Mouse (Mus musculus): ENCODE measurements around the gene Spata31d1a. TPM values are rescaled to one million over a fixed set of nuclear protein-coding genes. Genes with fewer than 3 reads are reported as not detected.
"Not testable (repeated sequence)": the region's sequence is repeated elsewhere in the genome, so short reads cannot be mapped to it uniquely, and the experiment has no call there.

Spata31d1a gene
- polyA plus RNA-seq, 1 experiment: 0.08 TPM

DNA sequence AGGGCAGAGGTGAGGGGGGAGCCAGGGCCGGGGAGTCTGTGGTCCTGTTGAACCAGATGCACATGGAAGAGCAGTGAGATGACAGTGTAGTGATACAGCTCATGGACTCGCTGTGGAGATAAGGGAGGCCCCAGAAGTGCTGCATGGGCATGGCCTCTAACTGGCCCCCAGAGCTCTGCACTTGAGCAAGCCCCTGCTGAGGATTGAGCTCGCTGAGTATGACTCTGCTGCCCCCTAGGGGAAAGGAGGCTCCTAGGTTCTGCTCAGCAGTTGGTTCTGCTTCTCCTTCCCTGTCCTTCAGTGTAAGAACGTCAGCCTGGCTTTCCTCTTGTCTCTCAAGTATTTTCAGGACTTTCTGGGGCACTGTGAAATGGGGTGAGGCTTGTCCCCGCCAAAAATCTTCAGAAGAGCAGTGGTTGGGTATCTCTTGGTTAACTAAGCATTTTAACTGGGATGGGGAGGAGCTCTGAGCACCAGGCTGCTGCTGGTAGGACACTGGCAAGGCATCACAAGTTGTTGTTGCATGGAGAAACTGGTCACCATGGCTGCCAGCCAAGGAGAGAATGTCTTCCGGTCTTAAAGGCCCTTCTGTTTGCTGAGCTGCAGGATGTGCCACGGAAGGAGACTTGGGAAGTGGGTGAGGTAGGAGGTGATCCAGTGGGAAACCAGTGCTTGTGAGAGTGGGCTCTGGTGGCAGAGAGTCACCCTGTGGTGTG lies 18.4 kb upstream of the Spata31d1a start:
- Histone ChIP-seq H3K36me3 (ENCODE audit: control insufficient read depth, insufficient read depth, low read length) (no peaks in the 10 kb centered on the region), H3K27me3 (ENCODE audit: control insufficient read depth, insufficient read depth, low read length) (no peaks in the 10 kb centered on the region), H3K27ac (ENCODE audit: control insufficient read depth, insufficient read depth, low read length) (no peak overlapping the region), H3K4me1 (replicated peaks; ENCODE audit: control insufficient read depth, insufficient read depth, low read length) (no peaks in the 10 kb centered on the region), H3K4me3 (ENCODE audit: control insufficient read depth, insufficient read depth, low read length) (no peak overlapping the region)
- TF ChIP-seq POLR2A (IDR thresholded peaks at IDR 0.05; ENCODE audit: control insufficient read depth, extremely low read depth, insufficient read depth, low read length, poor library complexity) (no peak), CTCF (IDR thresholded peaks at IDR 0.05; ENCODE audit: borderline replicate concordance, control insufficient read depth, extremely low read depth, insufficient read depth, low read length, poor library complexity) (peak; percentile 68; the same call in 1 of the 2 replicates)
- 28% methylated on average over 7 of the region's 7 CpGs for WGBS
- peak; percentile 77 for DNase-seq

DNA sequence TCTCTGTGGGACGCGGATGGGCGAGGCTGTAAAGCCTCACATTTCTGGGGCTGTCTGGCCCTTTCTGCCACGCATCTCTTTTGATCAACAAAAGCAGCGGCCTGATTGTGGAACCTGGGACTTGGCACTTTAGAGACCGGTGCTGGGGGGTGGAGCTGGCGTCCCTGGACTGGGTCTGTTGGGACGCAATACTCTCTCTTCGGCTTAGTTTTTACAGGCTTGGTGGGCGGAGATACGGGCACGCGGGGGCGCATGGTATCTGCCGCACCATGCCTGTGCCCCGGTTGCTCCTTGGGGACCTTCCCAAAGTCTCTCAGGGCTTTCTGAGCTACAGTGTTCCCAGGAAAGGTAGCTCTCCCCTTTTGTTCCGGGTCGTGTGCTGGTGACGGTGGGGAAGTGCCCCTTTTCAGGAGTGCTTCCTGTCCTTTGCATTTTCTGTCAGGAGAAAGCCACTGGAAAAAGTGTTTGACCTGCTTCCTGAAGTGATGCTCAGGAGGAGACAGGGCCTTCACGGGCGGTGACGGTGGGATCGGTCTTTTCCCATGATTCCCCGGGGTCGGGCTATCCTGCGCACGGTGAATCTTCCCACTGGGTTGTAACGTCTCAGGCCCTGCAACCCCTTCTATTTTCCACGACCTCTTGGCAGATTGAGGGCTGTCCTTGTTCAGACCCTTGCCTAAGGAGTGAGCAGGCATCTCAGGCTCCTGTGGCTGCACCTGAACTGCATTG lies 16.2 kb upstream of the Spata31d1a start:
- H3K27me3 ChIP-seq (ENCODE audit: control insufficient read depth, insufficient read depth, low read length): no peaks in the 10 kb centered on the region
- no peak overlapping the region for H3K27ac ChIP-seq (ENCODE audit: control insufficient read depth, insufficient read depth, low read length)
- H3K36me3 ChIP-seq (ENCODE audit: control insufficient read depth, insufficient read depth, low read length): no peaks in the 10 kb centered on the region
- H3K4me1 ChIP-seq (replicated peaks; ENCODE audit: control insufficient read depth, insufficient read depth, low read length): no peaks in the 10 kb centered on the region
- TF ChIP-seq CTCF (IDR thresholded peaks at IDR 0.05; ENCODE audit: borderline replicate concordance, control insufficient read depth, extremely low read depth, insufficient read depth, low read length, poor library complexity) (no peak), POLR2A (IDR thresholded peaks at IDR 0.05; ENCODE audit: control insufficient read depth, extremely low read depth, insufficient read depth, low read length, poor library complexity) (no peak)
- 50% methylated on average over 29 of the region's 29 CpGs for WGBS
- no peak overlapping the region for H3K4me3 ChIP-seq (ENCODE audit: control insufficient read depth, insufficient read depth, low read length)
- no peak for DNase-seq

DNA sequence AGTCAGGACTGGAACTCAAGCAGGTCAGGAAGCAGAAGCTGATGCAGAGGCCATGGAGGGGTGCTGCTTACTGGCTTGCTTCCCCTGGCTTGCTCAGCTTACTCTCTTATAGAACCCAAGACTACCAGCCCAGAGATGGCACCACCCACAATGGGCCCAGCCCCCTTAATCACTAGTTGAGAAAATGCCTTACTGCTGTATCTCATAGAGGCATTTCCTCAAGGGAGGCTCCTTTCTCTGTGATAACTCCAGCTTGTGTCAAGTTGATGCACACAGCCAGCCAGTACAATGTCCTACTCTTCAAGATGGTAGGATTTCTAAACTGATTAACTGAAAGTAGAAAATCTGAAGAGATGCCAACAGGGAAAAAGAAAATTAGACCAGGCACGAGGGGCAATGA lies 12.0 kb upstream of the Spata31d1a start:
- not testable (repeated sequence) for DNase-seq; H3K27ac ChIP-seq (ENCODE audit: control insufficient read depth, insufficient read depth, low read length); H3K36me3 ChIP-seq (ENCODE audit: control insufficient read depth, insufficient read depth, low read length); H3K4me3 ChIP-seq (ENCODE audit: control insufficient read depth, insufficient read depth, low read length); H3K4me1 ChIP-seq (replicated peaks; ENCODE audit: control insufficient read depth, insufficient read depth, low read length); H3K27me3 ChIP-seq (ENCODE audit: control insufficient read depth, insufficient read depth, low read length)
- 95% methylated on average over 1 of the region's 1 CpGs for WGBS

- Histone ChIP-seq H3K4me3 (ENCODE audit: control insufficient read depth, insufficient read depth, low read length) (no peak overlapping the region), H3K27ac (ENCODE audit: control insufficient read depth, insufficient read depth, low read length) (no peak overlapping the region), H3K27me3 (ENCODE audit: control insufficient read depth, insufficient read depth, low read length) (no peaks in the 10 kb centered on the region), H3K4me1 (replicated peaks; ENCODE audit: control insufficient read depth, insufficient read depth, low read length) (no peaks in the 10 kb centered on the region), H3K36me3 (ENCODE audit: control insufficient read depth, insufficient read depth, low read length) (no peaks in the 10 kb centered on the region)
- TF ChIP-seq POLR2A (IDR thresholded peaks at IDR 0.05; ENCODE audit: control insufficient read depth, extremely low read depth, insufficient read depth, low read length, poor library complexity) (no peak), CTCF (IDR thresholded peaks at IDR 0.05; ENCODE audit: borderline replicate concordance, control insufficient read depth, extremely low read depth, insufficient read depth, low read length, poor library complexity) (no peak)
- 93% methylated on average over 1 of the region's 1 CpGs for WGBS
- DNase-seq: no peak
Measured at GRCm38 (mm10) chr13:59719475-59719874, 9.3 kb upstream of the Spata31d1a start.

- H3K4me1 ChIP-seq (replicated peaks; ENCODE audit: control insufficient read depth, insufficient read depth, low read length); DNase-seq; H3K36me3 ChIP-seq (ENCODE audit: control insufficient read depth, insufficient read depth, low read length); H3K27ac ChIP-seq (ENCODE audit: control insufficient read depth, insufficient read depth, low read length); H3K4me3 ChIP-seq (ENCODE audit: control insufficient read depth, insufficient read depth, low read length); H3K27me3 ChIP-seq (ENCODE audit: control insufficient read depth, insufficient read depth, low read length): not testable (repeated sequence)
- WGBS: 20% methylated on average over 6 of the region's 6 CpGs
Measured at GRCm38 (mm10) chr13:59718857-59719440, 8.8 kb upstream of the Spata31d1a start.

- TF ChIP-seq POLR2A (IDR thresholded peaks at IDR 0.05; ENCODE audit: control insufficient read depth, extremely low read depth, insufficient read depth, low read length, poor library complexity) (no peak), CTCF (IDR thresholded peaks at IDR 0.05; ENCODE audit: borderline replicate concordance, control insufficient read depth, extremely low read depth, insufficient read depth, low read length, poor library complexity) (no peak)
- WGBS: 68% methylated on average over 3 of the region's 3 CpGs
Measured at GRCm38 (mm10) chr13:59713710-59714109, 3.6 kb upstream of the Spata31d1a start.

GRCm38 (mm10) chr13:59711984-59712383 lies 1.9 kb upstream of the Spata31d1a start, which contains the start of gene Spata31d1b:
Spata31d1b (plus strand) TSS chr13:59712284.
- H3K36me3 ChIP-seq (ENCODE audit: control insufficient read depth, insufficient read depth, low read length); H3K4me1 ChIP-seq (replicated peaks; ENCODE audit: control insufficient read depth, insufficient read depth, low read length); H3K27me3 ChIP-seq (ENCODE audit: control insufficient read depth, insufficient read depth, low read length); H3K27ac ChIP-seq (ENCODE audit: control insufficient read depth, insufficient read depth, low read length); DNase-seq; H3K4me3 ChIP-seq (ENCODE audit: control insufficient read depth, insufficient read depth, low read length): not testable (repeated sequence)
- WGBS: 77% methylated on average over 3 of the region's 3 CpGs

More at GRCm38 (mm10) chr13:59713710-59714109, 3.6 kb upstream of the Spata31d1a start:
- Histone ChIP-seq H3K27ac (ENCODE audit: control insufficient read depth, insufficient read depth, low read length) (no peak overlapping the region), H3K27me3 (ENCODE audit: control insufficient read depth, insufficient read depth, low read length) (no peaks in the 10 kb centered on the region), H3K4me1 (replicated peaks; ENCODE audit: control insufficient read depth, insufficient read depth, low read length) (no peaks in the 10 kb centered on the region), H3K36me3 (ENCODE audit: control insufficient read depth, insufficient read depth, low read length) (no peaks in the 10 kb centered on the region), H3K4me3 (ENCODE audit: control insufficient read depth, insufficient read depth, low read length) (no peak overlapping the region)
- DNase-seq: no peak
